Mouse (Mus musculus): ENCODE data around the gene Rpl11.

- TF ChIP-seq CTCF (IDR thresholded peaks at IDR 0.05; ENCODE audit: borderline replicate concordance, extremely low read depth, insufficient read depth, insufficient read length), result no peak
- TF ChIP-seq POLR2A (IDR thresholded peaks at IDR 0.05; ENCODE audit: borderline replicate concordance, extremely low read depth, insufficient read depth, insufficient read length, poor library complexity, severe bottlenecking), result no peak
These were observed 71.6 kb downstream of the Rpl11 start for GRCm38 (mm10) chr4:135981524-135982063.
